Mouse (Mus musculus) 416B (cell line): ENCODE results near the gene Ndufc1.
"Not testable (repeated sequence)": the region's sequence is repeated elsewhere in the genome, so short reads cannot be mapped to it uniquely, and the experiment has no call there.

Source experiments
- DNase-seq: peaks from one replicate; pipeline ENCODE4 v3.0.0; 2011; ENCODE audit warnings: low read depth

The Ndufc1 gene

DNA sequence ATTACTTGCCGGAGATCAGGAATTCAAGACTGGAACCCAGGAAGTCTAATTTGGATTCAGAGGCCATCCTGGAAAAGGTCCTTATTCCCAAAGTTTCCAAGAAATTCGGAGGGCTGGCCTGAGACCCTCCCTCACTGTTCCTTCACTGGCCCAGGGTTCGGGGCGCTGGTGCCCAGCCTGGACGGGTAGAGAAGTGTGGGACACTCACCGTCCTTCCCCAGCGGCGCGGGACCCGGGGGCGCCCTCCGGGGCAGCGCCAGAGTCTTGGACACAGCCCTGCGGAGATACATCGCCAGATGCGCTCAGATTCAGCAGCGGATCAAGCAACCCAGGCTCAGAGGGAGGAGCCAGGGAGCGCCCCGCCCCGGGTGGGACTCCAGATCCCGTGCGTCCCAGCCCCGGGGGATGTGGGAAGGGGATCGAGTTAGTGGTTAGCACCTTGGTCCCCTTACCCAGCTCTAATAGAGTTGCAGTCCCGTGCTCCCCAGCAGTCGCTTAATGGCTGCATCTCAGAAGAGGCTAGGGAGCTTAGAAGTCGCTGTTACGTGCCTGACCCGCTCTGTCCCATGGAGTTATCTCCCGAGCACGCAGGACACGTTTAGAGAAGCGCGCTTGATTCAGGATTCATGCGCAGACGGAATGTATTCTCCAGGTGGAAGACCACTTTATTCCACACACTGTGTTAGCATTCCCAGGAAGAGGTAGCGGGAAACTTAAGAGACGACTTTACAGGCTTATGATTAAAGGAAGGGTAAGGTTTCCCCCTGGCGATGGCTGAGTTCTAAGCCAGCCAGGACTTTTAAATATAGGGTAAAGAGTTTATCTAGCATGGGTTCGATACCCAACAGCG is 12.3 kb downstream of the Ndufc1 start, which contains the start of gene Mgarp:
TSS of gene Mgarp (minus strand) at position 520 of the 850 bp plus-strand sequence.
- DNase-seq, result no peak

DNA sequence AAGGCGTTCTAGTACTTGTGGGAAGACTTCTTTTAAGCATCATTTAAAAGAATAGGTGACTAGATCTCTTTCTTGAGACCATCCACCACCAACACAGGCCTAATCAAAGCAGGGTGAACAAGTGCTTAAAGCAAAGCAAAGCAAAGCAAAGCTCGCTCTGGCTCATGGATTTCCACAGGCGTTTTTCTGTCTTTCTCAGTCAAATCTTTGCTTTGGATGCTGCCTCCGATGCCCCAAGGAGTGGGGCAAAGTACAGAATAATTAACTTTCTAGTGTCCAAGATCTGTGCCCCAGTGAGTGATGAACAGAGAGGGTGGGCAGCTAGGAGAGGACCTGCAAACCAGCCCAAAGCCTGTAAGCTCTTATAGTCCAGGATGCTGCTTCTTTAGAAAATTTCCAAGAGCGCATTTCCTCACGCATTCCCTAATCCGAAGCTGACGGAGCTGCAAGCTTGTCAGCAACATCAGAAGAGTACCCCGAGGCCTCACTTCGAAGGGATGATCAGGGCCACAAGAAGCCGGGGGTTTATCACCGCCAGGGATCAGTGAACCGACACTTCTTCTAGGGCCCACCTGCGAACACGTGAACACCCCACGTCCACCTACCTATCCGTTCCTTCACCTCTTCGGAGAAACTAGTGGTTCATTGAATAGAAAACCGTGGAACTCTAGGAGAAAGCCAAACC is 13.2 kb downstream of the Ndufc1 start:
- DNase-seq, result no peak

DNA sequence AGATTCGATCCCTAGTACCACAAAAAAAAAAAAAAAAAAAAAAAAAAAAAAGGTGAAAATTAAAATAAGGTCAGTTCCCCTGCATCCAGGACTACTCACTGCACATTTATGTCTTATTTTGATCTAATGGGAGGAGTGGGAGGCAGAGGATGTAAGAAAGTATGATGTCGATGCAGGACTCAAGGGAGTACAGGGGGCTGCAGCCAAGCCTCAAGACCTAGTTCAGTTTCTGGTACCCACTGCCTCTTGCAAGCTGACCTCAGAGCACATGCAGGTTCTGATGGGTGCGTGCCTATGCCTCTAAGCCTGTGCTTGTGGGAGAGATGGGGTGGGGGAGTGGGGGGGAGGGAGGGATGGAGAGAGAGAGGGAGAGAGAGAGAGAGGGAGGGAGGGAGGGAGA is 13.9 kb downstream of the Ndufc1 start:
- no peak for DNase-seq

DNA sequence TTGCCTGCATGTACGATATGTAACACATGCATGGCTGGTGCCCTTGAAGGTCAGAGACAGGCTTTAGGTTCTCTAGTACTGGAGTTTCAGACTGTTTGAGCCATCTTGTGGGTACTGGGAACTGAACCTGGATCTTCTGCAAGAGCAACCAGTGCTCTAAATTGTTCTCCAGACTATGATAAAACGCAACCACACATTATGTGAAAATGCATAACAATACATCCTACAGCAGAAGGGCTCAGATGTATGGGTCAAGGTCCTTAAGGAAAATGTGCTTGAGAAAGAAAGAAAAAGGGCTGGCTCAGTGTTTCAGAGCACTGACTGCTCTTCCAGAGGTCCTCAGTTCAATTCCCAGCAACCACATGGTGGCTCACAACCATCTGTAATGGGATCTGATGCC is 15.1 kb downstream of the Ndufc1 start:
- DNase-seq, result no peak

DNA sequence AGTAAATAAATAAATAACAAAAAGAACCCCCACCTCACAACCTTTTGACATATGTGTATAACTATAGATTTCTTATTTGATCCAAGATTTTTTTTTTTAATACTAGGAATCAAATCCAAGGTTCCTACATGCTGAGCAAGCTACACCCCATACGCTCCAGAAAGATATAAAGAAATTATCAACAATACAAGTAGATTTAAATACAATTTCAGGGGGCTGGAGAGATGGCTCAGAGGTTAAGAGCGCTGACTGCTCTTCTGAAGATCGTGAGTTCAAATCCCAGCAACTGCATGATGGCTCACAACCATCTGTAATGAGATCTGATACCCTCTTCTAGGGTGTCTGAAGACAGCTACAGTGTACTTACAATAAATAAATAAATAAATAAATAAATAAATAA is 15.8 kb downstream of the Ndufc1 start:
- not testable (repeated sequence) for DNase-seq

DNA sequence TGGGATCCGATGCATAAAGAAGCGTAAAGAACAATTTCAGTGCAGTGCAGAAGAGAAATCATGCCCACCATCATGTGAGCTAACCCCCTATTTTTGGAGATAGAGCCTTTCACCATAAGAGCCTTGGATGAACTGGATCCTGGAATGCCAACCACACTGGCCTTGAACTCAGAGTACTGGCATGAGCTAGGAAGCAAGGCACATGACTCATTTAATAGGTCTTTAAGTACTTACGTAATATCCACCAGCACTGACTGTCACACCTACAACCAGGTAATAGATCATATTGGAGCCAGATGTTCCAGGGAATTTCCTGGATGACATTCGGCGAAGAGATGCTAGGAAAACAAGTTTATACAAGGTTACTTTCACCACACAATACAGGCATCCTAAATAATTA is 17.2 kb downstream of the Ndufc1 start:
- DNase-seq, result no peak

DNA sequence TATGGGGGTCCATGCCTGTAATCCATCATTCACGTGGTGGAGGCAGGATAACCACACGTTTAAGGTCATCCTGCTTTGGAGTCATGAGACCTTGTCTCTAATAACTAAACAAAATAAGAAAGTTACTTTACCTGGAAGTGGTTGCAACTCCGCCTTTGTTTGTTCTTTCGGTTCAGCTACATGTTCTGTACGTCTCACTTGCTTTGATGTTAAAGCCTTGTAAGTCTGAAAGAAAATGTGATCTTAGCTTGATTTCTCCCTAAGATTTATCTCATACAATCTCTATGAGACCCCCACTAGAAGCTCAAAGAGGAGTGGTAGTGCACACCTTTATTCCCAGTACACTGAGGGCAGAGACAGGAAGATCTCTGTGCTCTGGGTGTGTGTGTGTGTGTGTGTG is 17.7 kb downstream of the Ndufc1 start:
- DNase-seq, result no peak

DNA sequence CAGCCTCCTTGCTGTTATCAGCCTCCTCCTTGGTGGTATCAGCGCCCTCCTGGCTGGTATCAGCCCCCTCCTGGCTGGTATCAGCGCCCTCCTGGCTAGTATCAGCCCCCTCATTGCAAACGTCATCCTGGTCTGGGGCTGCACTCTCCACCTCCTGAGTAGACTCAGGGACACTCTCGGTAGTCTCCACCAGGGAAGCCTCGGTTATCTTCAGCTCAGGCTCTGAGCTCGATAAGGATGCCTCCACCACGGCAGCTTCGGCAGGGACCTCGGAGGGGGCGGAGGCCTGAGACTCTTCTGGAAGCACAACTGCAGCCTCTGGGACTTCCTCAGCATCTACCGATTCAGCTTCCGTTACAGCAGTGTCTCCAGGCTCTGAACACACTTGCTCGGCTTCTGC is 19.9 kb downstream of the Ndufc1 start:
- DNase-seq, result no peak

DNA sequence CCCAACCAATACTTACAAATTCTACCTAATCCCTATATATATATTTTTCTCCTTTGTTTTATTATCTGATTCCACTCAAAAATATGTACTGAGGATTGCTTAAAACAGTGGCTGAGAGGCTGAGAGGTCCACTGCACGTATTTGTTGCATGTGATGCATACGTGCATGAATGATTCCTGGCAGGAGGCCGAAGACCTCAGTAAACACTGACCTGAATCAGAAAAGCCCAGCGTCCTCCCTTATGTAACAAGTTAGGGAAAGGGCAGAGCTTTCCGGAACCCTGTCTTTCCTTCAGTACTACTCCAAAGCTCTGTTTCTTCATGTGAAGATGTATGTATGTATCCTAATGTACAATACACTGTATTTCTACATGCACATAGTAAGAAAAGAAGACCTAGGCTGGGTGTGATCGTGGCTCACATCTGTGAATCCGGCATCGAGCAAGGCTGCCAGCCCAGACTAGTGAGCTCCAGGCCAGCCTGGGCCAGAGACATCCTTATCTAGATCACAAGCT is 20.9 kb downstream of the Ndufc1 start:
- DNase-seq, result no peak

DNA sequence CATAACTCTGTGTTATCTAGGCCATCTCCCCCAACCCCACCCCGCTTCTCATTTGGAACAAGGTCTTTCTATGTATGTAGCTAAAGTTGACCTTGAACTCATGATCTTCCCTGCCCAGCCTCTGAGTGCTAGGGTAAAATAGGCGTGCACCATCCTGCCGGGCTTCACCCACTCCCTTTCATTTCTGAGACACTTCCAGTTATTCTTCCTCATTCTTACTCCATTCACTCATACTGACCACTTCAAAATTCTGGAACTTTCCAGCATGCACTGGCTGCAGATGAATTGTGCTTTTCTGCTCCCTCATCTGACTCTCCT is 21.7 kb downstream of the Ndufc1 start:
- no peak for DNase-seq

DNA sequence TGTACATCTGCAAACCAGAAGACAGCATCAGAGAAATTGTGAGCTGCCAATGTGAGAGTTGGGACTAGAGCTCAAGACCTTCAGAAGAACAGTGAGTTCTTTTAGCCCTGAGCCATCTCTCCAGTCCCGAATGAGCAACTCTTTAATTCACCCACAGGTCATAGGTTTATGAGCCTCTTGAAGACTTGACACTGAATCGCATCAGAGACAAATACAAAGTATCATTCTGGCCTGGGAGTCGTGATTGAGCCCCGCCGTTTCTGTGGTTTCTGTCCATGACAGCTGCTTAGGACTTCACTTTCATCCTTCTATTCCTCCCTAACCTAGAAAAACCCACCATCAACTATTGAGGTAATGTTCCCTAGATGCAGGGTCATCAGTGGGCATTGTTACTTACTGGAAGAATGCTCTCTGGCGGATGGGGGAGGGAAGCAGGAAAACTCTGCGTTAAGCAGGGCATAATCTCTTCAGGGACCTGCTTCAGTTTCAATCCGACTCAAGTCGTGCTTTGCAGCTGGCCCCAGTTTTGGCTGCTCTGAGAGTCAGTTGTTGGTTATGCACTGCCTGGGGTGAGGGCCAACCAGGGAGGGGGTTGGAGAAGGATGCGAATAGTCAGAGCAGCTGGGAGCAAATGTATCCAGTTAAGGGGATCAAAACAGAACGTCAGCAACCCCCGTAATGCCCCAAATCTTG is 22.2 kb downstream of the Ndufc1 start:
- no peak for DNase-seq

DNA sequence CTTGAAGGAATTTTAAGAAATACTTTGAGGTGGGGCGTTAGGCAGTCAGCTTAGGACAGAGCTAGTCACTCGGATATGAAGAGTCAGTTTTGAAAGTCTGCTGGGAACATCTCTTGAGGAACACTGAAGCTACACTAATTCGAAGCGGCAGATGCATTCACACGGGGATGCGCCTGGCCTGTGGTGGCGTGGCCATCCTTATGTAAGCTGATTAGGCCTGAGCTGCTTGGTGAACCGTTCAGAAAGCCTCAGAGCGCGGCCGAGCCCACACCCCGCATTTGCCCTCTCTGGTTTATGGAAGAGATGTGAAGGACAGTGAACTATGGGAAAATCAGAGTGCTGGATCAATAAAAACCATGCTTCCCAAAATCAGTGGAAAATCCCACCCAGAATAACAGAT is 25.4 kb downstream of the Ndufc1 start:
- no peak for DNase-seq

DNA sequence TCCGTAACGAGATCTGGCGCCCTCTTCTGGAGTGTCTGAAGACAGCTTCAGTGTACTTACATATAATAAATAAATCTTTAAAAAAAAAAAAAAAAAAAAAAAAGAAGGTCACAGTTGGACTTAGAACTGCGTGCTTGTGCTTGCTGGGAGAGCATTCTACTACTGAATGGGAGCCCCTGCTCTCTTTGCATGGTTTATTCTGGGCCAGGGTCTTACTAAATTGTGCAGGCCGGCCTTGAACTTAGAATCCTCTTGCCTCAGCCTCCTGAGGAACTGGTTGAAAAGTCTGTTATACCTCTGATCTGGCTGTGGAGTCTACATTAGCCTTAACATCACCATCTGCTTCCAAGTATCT is 28.2 kb downstream of the Ndufc1 start:
- DNase-seq, result no peak

DNA sequence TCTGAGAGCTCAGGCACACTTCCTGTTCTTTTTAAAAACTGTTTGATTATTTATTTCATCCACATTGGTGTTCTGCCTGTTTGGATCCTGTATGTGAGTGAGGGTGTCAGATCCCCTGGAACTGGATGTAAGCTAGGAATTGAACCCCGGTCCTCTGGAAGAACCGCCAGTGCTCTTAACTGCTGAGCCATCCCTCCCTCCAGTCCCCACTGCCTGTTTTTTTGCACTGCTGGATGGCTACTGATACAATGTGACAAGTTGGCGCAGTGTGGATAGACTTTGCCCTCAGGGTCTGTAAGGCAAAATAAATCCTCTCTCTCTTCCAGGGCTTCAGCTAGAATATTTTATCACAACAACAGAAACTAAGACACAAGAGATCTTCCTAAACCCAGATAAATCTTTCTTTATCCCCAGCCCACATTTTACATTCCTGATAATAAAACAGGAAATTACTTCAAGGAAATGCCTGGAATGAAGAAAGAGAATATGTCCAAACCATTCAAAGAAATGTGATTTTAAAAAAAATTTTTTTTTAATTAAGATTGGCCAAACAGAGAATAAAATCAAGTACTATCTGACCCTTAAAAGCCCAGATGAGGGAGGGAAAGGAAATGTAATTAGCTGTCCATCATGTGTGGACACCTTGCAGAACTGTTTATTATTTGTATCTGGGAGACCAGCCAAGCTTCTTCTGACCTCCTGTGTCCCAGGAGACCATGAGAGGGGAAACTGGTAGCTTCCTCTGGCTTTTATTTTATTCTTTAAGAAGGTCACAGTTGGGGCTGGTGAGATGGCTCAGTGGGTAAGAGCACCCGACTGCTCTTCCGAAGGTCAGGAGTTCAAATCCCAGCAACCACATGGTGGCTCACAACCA is 28.8 kb downstream of the Ndufc1 start:
- DNase-seq, result peak; percentile 57

DNA sequence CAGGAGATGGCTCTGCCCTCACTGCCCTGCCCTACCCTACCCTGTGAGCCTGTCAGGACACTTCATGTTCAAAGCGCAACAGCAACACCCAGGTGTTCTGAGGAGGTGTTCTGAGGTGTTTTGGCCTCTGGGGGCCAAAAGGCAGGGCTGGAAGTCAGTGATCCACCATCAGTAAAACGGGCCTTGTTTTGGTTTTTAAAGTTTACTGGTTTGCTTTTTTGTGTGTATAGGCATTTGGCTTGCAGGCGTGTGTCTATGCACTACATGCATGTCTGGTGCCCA is 30.2 kb downstream of the Ndufc1 start:
- no peak for DNase-seq

DNA sequence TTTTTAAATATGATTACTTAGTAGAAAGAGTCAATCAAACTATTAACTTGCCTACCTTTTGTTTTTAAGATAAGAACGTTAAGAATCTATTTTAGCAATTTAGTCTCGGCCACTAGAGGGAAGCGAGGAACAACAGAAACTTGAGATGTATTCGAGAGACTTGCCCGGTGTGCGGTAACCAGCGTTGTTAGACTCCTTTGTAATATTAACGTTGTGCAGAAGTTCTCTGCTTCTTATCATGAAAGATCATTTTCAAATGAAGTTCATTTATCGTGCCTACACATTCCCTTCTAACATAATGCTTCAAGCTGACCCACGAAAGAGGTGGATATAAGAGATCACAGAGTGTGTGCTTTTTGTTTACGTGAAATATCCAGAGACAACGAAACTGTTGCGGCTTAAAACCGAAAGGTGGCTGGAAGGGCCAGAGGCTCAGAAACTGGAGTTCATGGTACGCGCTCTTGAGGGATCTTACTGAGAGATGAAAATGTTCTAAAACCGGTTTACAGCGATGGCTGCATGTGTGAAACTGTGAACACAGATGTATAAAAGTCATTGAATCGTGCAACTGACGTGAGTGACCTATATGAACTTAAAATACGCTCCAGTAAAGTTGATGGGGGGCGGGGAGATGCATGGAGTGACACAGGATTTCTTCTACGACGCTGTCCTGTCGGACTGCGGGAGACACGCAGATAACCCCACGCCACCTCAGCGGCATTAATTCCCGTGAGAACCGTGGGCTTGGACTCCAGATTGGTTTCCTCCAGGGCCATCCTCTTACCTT is 30.7 kb downstream of the Ndufc1 start:
- peak; percentile 82 for DNase-seq

DNA sequence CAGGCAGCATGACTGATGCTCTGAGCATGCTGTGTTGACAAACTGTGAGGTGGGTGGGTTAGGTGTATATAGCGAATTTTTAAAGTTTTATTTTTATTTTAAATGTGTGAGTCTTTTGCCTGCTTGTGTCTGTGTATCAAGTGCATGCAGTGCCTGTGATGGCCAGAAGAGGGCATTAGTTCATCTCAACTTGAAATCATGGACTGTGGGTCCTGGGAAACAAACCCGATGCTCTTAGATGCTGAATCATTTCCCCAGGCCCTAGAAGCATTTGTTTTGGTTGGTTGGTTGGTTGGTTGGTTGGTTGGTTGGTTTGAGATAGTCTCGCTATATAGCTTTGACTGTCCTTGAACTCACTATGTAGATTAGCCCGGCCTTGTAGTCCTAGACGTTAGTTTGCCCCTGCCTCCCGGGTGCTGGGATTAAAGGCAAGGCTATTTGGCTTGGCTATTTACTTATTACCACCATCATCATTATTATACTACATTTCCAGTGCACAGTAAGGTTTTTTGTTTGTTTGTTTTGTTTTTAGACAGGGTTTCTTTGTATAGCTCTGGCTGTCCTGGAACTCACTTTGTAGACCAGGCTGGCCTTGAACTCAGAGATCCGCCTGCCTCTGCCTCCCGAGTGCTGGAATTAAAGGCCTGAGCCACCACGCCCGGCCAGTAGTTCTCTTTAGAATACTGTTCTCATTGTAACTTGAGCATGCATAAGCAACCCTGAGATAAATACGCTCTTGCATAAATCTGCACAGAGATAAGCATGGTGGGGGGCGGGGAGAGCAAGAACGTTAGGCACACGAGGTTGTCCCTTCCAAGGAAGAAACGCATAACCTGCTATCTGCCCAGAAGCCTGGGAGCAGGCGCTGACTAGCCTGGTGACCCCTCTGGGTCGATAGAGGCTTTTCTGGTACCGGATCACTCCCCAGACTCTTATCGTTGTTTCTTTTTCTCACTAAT is 33.2 kb downstream of the Ndufc1 start:
- peak; percentile 93 for DNase-seq

DNA sequence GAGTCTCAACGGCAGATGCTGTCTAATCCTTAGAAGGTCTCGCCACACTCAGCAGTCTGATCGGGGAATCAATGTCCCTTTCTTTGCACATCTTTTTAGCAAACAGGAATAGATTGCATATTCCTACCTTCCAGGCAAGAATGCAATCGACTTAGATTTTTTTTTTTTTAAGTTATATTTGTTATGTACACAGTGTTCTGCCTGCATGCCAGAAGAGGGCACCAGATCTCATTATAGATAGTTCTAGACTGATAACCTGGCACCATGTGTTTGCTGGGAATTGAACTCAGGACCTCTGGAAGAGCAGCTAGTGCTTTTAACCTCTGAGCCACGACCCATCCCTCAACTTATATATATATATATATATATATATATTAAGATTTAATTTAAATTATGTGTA is 35.2 kb downstream of the Ndufc1 start:
- DNase-seq, result peak; percentile 55

DNA sequence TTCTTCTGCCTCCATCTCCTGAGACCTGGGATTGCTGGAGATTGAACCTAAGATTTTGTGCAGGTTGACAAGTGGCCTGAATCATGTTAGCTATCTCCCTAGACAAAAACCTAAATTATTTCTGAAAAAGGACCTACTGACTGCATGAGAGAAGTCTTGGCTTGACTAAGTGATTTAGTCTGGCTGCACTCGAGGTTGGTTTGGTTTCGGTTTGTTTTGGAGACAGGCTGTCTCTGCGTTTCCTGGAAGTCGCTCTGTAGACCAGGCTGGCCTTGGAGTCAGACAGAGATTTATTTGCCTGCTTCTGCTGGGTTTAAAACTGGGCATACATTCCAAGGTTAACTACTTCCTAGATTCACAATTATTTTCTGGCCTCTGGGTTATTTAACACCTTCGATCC is 35.9 kb downstream of the Ndufc1 start:
- peak; percentile 63 for DNase-seq

DNA sequence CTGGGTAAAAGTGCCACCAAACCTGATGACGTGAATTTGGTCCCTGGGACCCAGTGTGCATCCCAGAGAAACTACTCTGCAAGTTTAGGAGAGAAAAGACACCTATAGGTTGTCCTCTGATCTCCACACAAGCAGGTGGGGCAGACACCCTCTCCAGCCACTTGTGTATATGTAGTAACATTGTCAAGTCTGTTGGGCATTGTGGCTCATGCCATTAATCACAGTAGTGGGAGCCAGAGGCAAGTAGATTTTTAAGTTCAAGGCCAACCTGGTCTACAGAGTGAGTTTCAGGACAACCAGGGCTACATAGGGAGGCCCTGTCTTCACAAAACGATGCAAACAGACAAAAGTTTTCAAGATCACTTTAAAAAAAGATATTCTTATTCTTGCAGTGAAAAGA is 37.0 kb downstream of the Ndufc1 start:
- no peak for DNase-seq
